Comparison of ENCODE assay signal across 7 mouse cellular contexts in the genomic region with DNA sequence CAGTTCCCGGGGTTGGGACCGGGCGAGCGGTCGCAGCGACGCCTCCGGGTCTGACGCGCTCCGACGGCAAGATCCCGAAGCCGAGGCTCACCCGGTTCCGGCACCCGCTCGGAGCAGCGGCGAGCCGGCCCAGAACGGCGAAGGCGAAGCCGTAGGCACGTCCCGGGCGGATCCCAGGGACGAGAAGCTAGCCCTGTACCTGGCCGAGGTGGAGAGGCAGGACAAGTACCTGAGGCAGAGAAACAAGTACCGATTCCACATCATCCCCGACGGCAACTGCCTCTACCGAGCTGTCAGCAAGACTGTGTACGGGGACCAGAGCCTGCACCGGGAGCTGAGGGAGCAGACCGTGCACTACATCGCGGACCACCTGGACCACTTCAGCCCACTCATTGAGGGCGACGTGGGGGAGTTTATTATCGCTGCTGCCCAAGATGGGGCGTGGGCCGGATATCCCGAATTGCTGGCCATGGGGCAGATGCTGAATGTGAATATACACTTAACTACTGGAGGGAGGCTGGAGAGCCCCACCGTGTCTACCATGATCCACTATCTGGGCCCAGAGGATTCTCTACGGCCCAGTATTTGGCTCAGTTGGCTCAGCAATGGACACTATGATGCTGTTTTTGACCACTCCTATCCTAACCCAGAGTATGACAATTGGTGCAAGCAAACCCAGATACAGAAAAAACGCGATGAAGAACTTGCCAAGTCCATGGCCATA. TPM values are rescaled to one million over a fixed set of nuclear protein-coding genes. Genes with fewer than 3 reads are reported as not detected.
DNase-seq lines count a peak whose midpoint lies in the region; ATAC-seq and TF ChIP-seq lines count a peak whose summit lies in the region.

No protein-coding gene starts in this region.

- H3K9ac ChIP-seq in ES-E14 (ENCODE audit: insufficient read depth, low read depth, low read length, poor library complexity, severe bottlenecking), result peak overlapping the region; percentile 94
- peak overlapping the region; percentile 80 for H3K9ac ChIP-seq in forebrain, postnatal 0 days
- peak overlapping the region; percentile 88 for H3K9ac ChIP-seq in hindbrain, embryonic 16.5 days (ENCODE audit: low read depth, low read length)

- no peak for TF ChIP-seq POLR2A in brain, embryonic 14.5 days (IDR thresholded peaks at IDR 0.05; ENCODE audit: borderline replicate concordance, extremely low read depth, insufficient read depth, insufficient read length, poor library complexity, severe bottlenecking)

- H3K27ac ChIP-seq in ES-E14 (ENCODE audit: insufficient read depth, low read depth, low read length, poor library complexity, severe bottlenecking), result peak overlapping the region; percentile 42; the same call in 1 of the 2 replicates
- H3K27ac ChIP-seq in forebrain, postnatal 0 days (ENCODE audit: low read depth, low read length), result peak overlapping the region; percentile 87; the same call in 1 of the 2 replicates
- H3K27ac ChIP-seq in hindbrain, embryonic 16.5 days (ENCODE audit: low read depth, low read length), result peak overlapping the region; percentile 88
- H3K27ac ChIP-seq in limb, embryonic 10.5 days, result peak overlapping the region; percentile 88
- H3K27ac ChIP-seq in midbrain, embryonic 10.5 days (replicated peaks), result peak overlapping the region; percentile 86

- no peaks in the 10 kb centered on the region for H3K36me3 ChIP-seq in ES-E14 (ENCODE audit: control insufficient read depth, insufficient read depth, low read length, poor library complexity, severe bottlenecking)
- H3K36me3 ChIP-seq in forebrain, postnatal 0 days (ENCODE audit: insufficient read depth), result no peaks in the 10 kb centered on the region
- H3K36me3 ChIP-seq in hindbrain, embryonic 16.5 days (ENCODE audit: control insufficient read depth, insufficient read depth, low read length), result no peaks in the 10 kb centered on the region
- no peaks in the 10 kb centered on the region for H3K36me3 ChIP-seq in limb, embryonic 10.5 days
- no peaks in the 10 kb centered on the region for H3K36me3 ChIP-seq in midbrain, embryonic 10.5 days

- peak overlapping the region; percentile 79 for H3K4me2 ChIP-seq in forebrain, postnatal 0 days (ENCODE audit: low read depth)
- H3K4me2 ChIP-seq in hindbrain, embryonic 16.5 days (ENCODE audit: low read length), result peak overlapping the region; percentile 72

- in situ Hi-C loops in ES-E14 (cut with MboI; ENCODE audit: low sequenced_read_pairs in 2 of 2, unreplicated experiment in 2 of 2), result no loop called here

- H3K27me3 ChIP-seq in forebrain, postnatal 0 days (ENCODE audit: insufficient read depth, low read length), result no peaks in the 10 kb centered on the region
- no peaks in the 10 kb centered on the region; the same call in 1 of the 2 replicates for H3K27me3 ChIP-seq in hindbrain, embryonic 16.5 days (replicated peaks; ENCODE audit: control insufficient read depth, insufficient read depth, low read length)
- peaks cover 42% of the 10 kb centered on the region for H3K27me3 ChIP-seq in limb, embryonic 10.5 days (ENCODE audit: low read depth, poor library complexity, severe bottlenecking)
- H3K27me3 ChIP-seq in midbrain, embryonic 10.5 days (ENCODE audit: low read depth, poor library complexity, severe bottlenecking), result peaks cover 57% of the 10 kb centered on the region

- H3K4me1 ChIP-seq in ES-E14 (ENCODE audit: control insufficient read depth in 2 of 2, insufficient read depth in 2 of 2, low read length in 2 of 2, poor library complexity in 1 of 2), result peaks cover 0 to 3% of the 10 kb centered on the region in 2 experiments; a peak in 2 of 4 replicates
- H3K4me1 ChIP-seq in forebrain, postnatal 0 days (ENCODE audit: insufficient read depth), result no peaks in the 10 kb centered on the region
- H3K4me1 ChIP-seq in hindbrain, embryonic 16.5 days (ENCODE audit: control insufficient read depth, insufficient read depth, low read depth, low read length), result peaks cover 16% of the 10 kb centered on the region
- peaks cover 13% of the 10 kb centered on the region; the same call in 1 of the 2 replicates for H3K4me1 ChIP-seq in limb, embryonic 10.5 days
- H3K4me1 ChIP-seq in midbrain, embryonic 10.5 days, result peaks cover 27% of the 10 kb centered on the region

- no peak; the same call in 1 of the 2 replicates for ATAC-seq in forebrain, postnatal 0 days
- ATAC-seq in hindbrain, embryonic 16.5 days, result peak; percentile 4; the same call in 1 of the 2 replicates

- no peaks in the 10 kb centered on the region for H3K9me3 ChIP-seq in ES-E14 (ENCODE audit: control insufficient read depth, insufficient read depth, low read depth, low read length)
- H3K9me3 ChIP-seq in forebrain, postnatal 0 days (ENCODE audit: low read length), result no peaks in the 10 kb centered on the region
- H3K9me3 ChIP-seq in hindbrain, embryonic 16.5 days (ENCODE audit: control insufficient read depth, low read length), result no peaks in the 10 kb centered on the region
- no peaks in the 10 kb centered on the region for H3K9me3 ChIP-seq in limb, embryonic 10.5 days (replicated peaks)
- no peaks in the 10 kb centered on the region for H3K9me3 ChIP-seq in midbrain, embryonic 10.5 days (replicated peaks)

- H3K4me3 ChIP-seq in ES-E14 (ENCODE audit: insufficient read depth in 1 of 2, low read depth in 1 of 2, low read length in 2 of 2, poor library complexity in 1 of 2, severe bottlenecking in 1 of 2), result peak overlapping the region; percentile 77 to 97
- H3K4me3 ChIP-seq in forebrain, postnatal 0 days (ENCODE audit: low read depth, low read length), result peak overlapping the region; percentile 82
- H3K4me3 ChIP-seq in hindbrain, embryonic 16.5 days (ENCODE audit: low read length), result peak overlapping the region; percentile 92
- H3K4me3 ChIP-seq in limb, embryonic 10.5 days, result peak overlapping the region; percentile 74
- peak overlapping the region; percentile 77 for H3K4me3 ChIP-seq in midbrain, embryonic 10.5 days

- DNase-seq in ES-E14 (ENCODE audit: low read depth, low spot score), result no peak
- peak; percentile 55 for DNase-seq in brain, embryonic 14.5 days (ENCODE audit: low read depth)
- peak; percentile 51 for DNase-seq in forebrain, postnatal 0 days
- no peak for DNase-seq in limb, embryonic 10.5 days (ENCODE audit: low spot score)
- DNase-seq in midbrain, embryonic 10.5 days (ENCODE audit: low spot score), result peak; percentile 48
- DNase-seq in spleen, adult 12 weeks (ENCODE audit: low spot score), result peak; percentile 21

- no peak for TF ChIP-seq CTCF in brain, embryonic 14.5 days (IDR thresholded peaks at IDR 0.05; ENCODE audit: borderline replicate concordance, extremely low read depth, insufficient read depth, insufficient read length)
- no peak for TF ChIP-seq CTCF in forebrain, postnatal 0 days (IDR thresholded peaks at IDR 0.05; ENCODE audit: low read depth)

- WGBS in forebrain, postnatal 0 days, result 3% methylated on average over 49 of the region's 49 CpGs
- WGBS in hindbrain, embryonic 16.5 days, result 5% methylated on average over 29 of the region's 49 CpGs
- 3% methylated on average over 49 of the region's 49 CpGs for WGBS in limb, embryonic 10.5 days
- WGBS in midbrain, embryonic 10.5 days, result 3% methylated on average over 49 of the region's 49 CpGs

TF ChIP-seq in ES-E14, 5 proteins besides CTCF, POLR2A, EP300 and RAD21:
- TF ChIP-seq MAFK (IDR thresholded peaks at IDR 0.05; ENCODE audit: insufficient read depth, low read depth, low read length), result no peak
- TF ChIP-seq ZC3H11A (IDR thresholded peaks at IDR 0.05; ENCODE audit: borderline replicate concordance, low read depth, low read length), result no peak
- no peak for TF ChIP-seq HCFC1 (IDR thresholded peaks at IDR 0.05; ENCODE audit: borderline replicate concordance, insufficient read depth, low read length)
- no peak for TF ChIP-seq CHD2 (IDR thresholded peaks at IDR 0.05; ENCODE audit: low read depth, low read length)
- TF ChIP-seq ZNF384 (IDR thresholded peaks at IDR 0.05; ENCODE audit: low read depth, low read length), result no peak

RNA-seq across cellular contexts. Expression of a gene that starts 1.3 kb away (rescaled TPM):
- total RNA-seq in ES-E14 (2012; rRNA removed), result 5.0 and 5.8 TPM in 2 replicates
- polyA plus RNA-seq in brain, embryonic 14.5 days (2012; rRNA removed), result 2.2 and 2.5 TPM in 2 replicates
- total RNA-seq in forebrain, postnatal 0 days (2014; rRNA removed), result 7.4 and 10.3 TPM in 2 replicates
- 3.6 TPM in 2 replicates for polyA plus RNA-seq in forebrain, postnatal 0 days (2015; fragmentation: Nextera tagmentation; extraction: Ambion mirVana)
- 1.3 and 1.5 TPM in 2 replicates for polyA plus RNA-seq in hindbrain, embryonic 16.5 days (2015; fragmentation: Nextera tagmentation; extraction: Ambion mirVana)
- 0.39 and 0.41 TPM in 2 replicates for polyA plus RNA-seq in limb, embryonic 10.5 days (2016; fragmentation: Nextera tagmentation; extraction: Ambion mirVana)
- 0.64 and 0.71 TPM in 2 replicates for polyA plus RNA-seq in midbrain, embryonic 10.5 days (2016; fragmentation: Nextera tagmentation; extraction: Ambion mirVana)

Comparison
In these comparisons a context has a peak if more than half of its experiments do, and no peak if none do; other contexts are left out.
1. DNase-seq: peak in brain, embryonic 14.5 days (single experiment), forebrain, postnatal 0 days (single experiment), midbrain, embryonic 10.5 days (single experiment) and spleen, adult 12 weeks (single experiment); none in ES-E14 (single experiment) and limb, embryonic 10.5 days (single experiment).
2. Peak in every context shown above with its lines, with median percentiles within 50 percentile points of each other: H3K27ac ChIP-seq, H3K4me3 ChIP-seq and H3K9ac ChIP-seq.